Mouse (Mus musculus) stomach, postnatal 0 days (tissue): ENCODE results near the gene Igsf21.

Experiments
- CTCF ChIP-seq: IDR thresholded peaks from 2 replicates; pipeline ENCODE4 v1.5.1; 2016; ENCODE audit warnings: antibody characterized with exemption, low read depth, mild to moderate bottlenecking, moderate library complexity
- EP300 ChIP-seq: optimal IDR thresholded peaks from 2 replicates; pipeline ENCODE3; 2016; ENCODE audit warnings: antibody characterized with exemption

GRCm38 (mm10) chr4:140270451-140270850 lies 23.9 kb upstream of the Igsf21 start:
- TF ChIP-seq CTCF: no peak
- no peak for TF ChIP-seq EP300
